9 mouse cellular contexts compared by ENCODE assay signal in the genomic region with DNA sequence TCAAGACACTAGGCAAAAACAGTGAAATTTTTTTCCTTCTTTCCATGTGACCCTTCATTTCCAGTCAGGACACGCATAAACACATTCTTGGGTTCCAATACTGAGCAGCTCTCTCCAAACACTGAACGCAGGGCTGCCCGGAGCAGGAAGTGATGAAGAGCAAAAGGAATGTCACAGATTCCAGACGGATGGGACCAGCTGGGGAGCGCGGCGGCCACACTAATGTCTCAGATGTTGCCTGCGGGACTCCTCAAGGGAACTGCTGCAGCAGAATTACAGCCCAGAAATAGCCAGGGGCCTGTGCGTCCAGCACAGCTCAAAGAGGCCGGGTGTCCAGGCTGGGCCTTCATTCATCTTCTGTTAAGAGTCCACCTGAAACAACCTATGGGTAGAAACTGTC. TPM values are rescaled to one million over a fixed set of nuclear protein-coding genes. Genes with fewer than 3 reads are reported as not detected.
A peak's percentile ranks its signal among the peaks of the same experiment; 100 is the strongest.
DNase-seq lines count a peak whose midpoint lies in the region; ATAC-seq lines count a peak whose summit lies in the region.
"Had no signal": no experiment of that assay in that cellular context is flagged by ENCODE, and none has a peak within 500 bp of the region (broad histone marks: within the 10 kb centered on the region; RNA-seq: fewer than 3 reads in every experiment).

No protein-coding gene starts in this region.

- DNase-seq in urinary bladder, postnatal 4 days (ENCODE audit: low spot score in 2 of 2) = peak; percentile 54 to 68
- no peak for DNase-seq in urinary bladder, adult 2 months (ENCODE audit: low spot score)
- peak; percentile 79 for DNase-seq in heart, postnatal 4 days
- DNase-seq in yolk sac, embryonic 10.5 days (ENCODE audit: low spot score) = peak; percentile 27
- no peak for DNase-seq in frontal cortex, adult 2 months (ENCODE audit: extremely low spot score in 1 of 2, low spot score in 1 of 2)
- no peak for DNase-seq in cerebellum, adult 18-20 months

- no peaks in the 10 kb centered on the region for H3K27me3 ChIP-seq in limb, embryonic 15.5 days

- peaks cover 70% of the 10 kb centered on the region for H3K4me1 ChIP-seq in limb, embryonic 15.5 days

- no peak overlapping the region for H3K4me2 ChIP-seq in limb, embryonic 15.5 days

- no peaks in the 10 kb centered on the region for H3K36me3 ChIP-seq in limb, embryonic 15.5 days

- peak overlapping the region; percentile 85 for H3K27ac ChIP-seq in limb, embryonic 15.5 days

- ATAC-seq in limb, embryonic 15.5 days (ENCODE audit: insufficient number of reproducible peaks, low FRiP score, low TSS enrichment, low read depth) = peak; percentile 64
- no peak for ATAC-seq in megakaryocyte-erythroid progenitor cell, adult 5-6 weeks (replicated peaks; ENCODE audit: low FRiP score, low TSS enrichment, poor library complexity, severe bottlenecking)

- no peak overlapping the region for H3K9ac ChIP-seq in limb, embryonic 15.5 days

- H3K4me3 ChIP-seq in limb, embryonic 15.5 days = no peak overlapping the region

- WGBS in limb, embryonic 15.5 days = 26% methylated on average over 10 of the region's 10 CpGs

- no peaks in the 10 kb centered on the region for H3K9me3 ChIP-seq in limb, embryonic 15.5 days

RNA-seq across cellular contexts. Expression of a gene that starts 9.0 kb away (rescaled TPM):
- polyA plus RNA-seq in urinary bladder, adult 2 months (2012; rRNA removed) = 49.5 and 51.4 TPM in 2 replicates
- total RNA-seq in heart, postnatal 4 days (2021) = 10 to 100 TPM; 27.4 to 31.1 TPM
- 32.3 and 35.5 TPM in 2 replicates for polyA plus RNA-seq in limb, embryonic 15.5 days (2015; fragmentation: Nextera tagmentation; extraction: Ambion mirVana)
- total RNA-seq in megakaryocyte-erythroid progenitor cell, adult 5-6 weeks (2014; fragmentation: Nextera tagmentation) = 34.4 and 36.2 TPM in 2 replicates
- total RNA-seq in megakaryocyte-erythroid progenitor cell, adult 5-6 weeks (2017) = 25.9 and 43.0 TPM in 2 replicates
- 86.7 and 95.6 TPM in 2 replicates for polyA plus RNA-seq in frontal cortex, adult 2 months (2012; rRNA removed)

RNA-seq across cellular contexts. Expression of a gene that starts 37.3 kb away (rescaled TPM):
- polyA plus RNA-seq in urinary bladder, adult 2 months (2012; rRNA removed) = 0.11 and 0.27 TPM in 2 replicates
- total RNA-seq in heart, postnatal 4 days (2021) = not detected
- polyA plus RNA-seq in limb, embryonic 15.5 days (2015; fragmentation: Nextera tagmentation; extraction: Ambion mirVana) = not detected in 2 replicates
- not detected in 2 replicates for total RNA-seq in megakaryocyte-erythroid progenitor cell, adult 5-6 weeks (2014; fragmentation: Nextera tagmentation)
- not detected in 2 replicates for total RNA-seq in megakaryocyte-erythroid progenitor cell, adult 5-6 weeks (2017)
- polyA plus RNA-seq in frontal cortex, adult 2 months (2012; rRNA removed) = 2.5 and 2.7 TPM in 2 replicates
- total RNA-seq: gastrocnemius, postnatal 36 days had no signal

Comparison
In these comparisons a context has a peak if more than half of its experiments do, and no peak if none do; other contexts are left out.
1. DNase-seq: peak in urinary bladder, postnatal 4 days (2 of 2), heart, postnatal 4 days (single experiment) and yolk sac, embryonic 10.5 days (single experiment); none in urinary bladder, adult 2 months (single experiment), frontal cortex, adult 2 months (0 of 2) and cerebellum, adult 18-20 months (0 of 2).